Mouse (Mus musculus): ENCODE data around the gene Anxa5. TPM values are rescaled to one million over a fixed set of nuclear protein-coding genes. Genes with fewer than 3 reads are reported as not detected.

Anxa5 gene
- polyA plus RNA-seq, 1 experiment: 177 TPM

DNA sequence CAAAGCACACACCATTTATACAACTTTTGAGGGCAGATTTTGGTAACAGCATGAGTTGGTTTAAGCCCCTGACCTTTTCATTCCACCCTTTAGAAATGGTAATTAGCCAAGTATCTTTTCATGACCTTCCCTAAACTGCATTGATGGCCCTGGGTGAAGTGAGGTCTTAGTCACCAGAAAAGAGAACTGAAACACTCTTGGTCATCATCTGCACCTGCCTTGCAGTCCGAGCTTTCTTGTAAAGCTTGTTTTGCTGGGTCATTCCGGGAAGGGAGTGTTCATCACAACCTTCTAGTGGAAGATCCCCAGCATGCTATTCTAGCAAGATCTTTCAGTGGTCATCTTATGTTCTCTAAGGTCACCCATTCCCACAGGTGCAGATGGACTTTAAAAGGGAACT, 73.8 kb downstream of the Anxa5 start:
- TF ChIP-seq CTCF (IDR thresholded peaks at IDR 0.05; ENCODE audit: borderline replicate concordance, insufficient read depth, low read depth, low read length) (no peak), POLR2A (IDR thresholded peaks at IDR 0.05; ENCODE audit: borderline replicate concordance, insufficient read depth, low read length) (no peak)
- no peak overlapping the region for H3K27ac ChIP-seq (ENCODE audit: insufficient read depth, low read length)
- H3K27me3 ChIP-seq (ENCODE audit: control insufficient read depth, insufficient read depth, low read length): no peaks in the 10 kb centered on the region
- 78% methylated on average over 2 of the region's 2 CpGs for WGBS
- no peaks in the 10 kb centered on the region for H3K4me1 ChIP-seq (ENCODE audit: control insufficient read depth, insufficient read depth, low read length)
- DNase-seq: no peak
- no peak overlapping the region for H3K4me3 ChIP-seq (replicated peaks; ENCODE audit: insufficient read depth, low read depth, low read length)

DNA sequence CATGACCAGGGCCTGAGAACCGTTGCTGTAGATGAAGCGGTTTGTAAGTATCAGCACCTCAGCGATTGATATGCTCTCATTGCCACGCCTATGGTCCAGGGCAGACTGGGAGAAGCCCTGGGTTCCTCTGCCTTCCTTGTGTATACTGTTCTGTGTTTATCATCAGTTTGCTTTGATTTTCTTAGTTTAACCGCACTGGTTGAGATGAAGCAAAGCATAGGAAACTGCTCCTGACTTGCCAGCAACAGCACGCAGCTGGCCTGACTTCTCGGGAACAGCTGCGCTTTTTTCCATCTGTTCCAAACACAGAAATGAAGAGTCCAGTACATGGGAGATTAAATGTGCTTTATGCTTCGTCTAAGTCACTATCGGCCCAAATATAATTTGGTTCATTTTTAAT, 75.0 kb downstream of the Anxa5 start:
- DNase-seq: no peak
- WGBS: 16% methylated on average over 10 of the region's 10 CpGs
- H3K27ac ChIP-seq (ENCODE audit: insufficient read depth, low read length): no peak overlapping the region

More for the DNA sequence above, 75.0 kb downstream of the Anxa5 start:
- no peaks in the 10 kb centered on the region for H3K27me3 ChIP-seq (ENCODE audit: control insufficient read depth, insufficient read depth, low read length)
- no peaks in the 10 kb centered on the region for H3K4me1 ChIP-seq (ENCODE audit: control insufficient read depth, insufficient read depth, low read length)
- no peak overlapping the region for H3K4me3 ChIP-seq (replicated peaks; ENCODE audit: insufficient read depth, low read depth, low read length)
- TF ChIP-seq POLR2A (IDR thresholded peaks at IDR 0.05; ENCODE audit: borderline replicate concordance, insufficient read depth, low read length): no peak
- TF ChIP-seq CTCF (IDR thresholded peaks at IDR 0.05; ENCODE audit: borderline replicate concordance, insufficient read depth, low read depth, low read length): no peak

Other genes starting within 250 kb of the Anxa5 start
- 0.28 and 0.40 TPM in 2 replicates for gene 1810062G17Rik, start within 50 bp of the Anxa5 start, polyA plus RNA-seq (2012; rRNA removed)
- gene Gm11549, start 45.9 kb upstream of the Anxa5 start, polyA plus RNA-seq (2012; rRNA removed): 0.10 TPM in 2 replicates
- 30.7 and 30.8 TPM in 2 replicates for gene Exosc9, start 76.7 kb upstream of the Anxa5 start, polyA plus RNA-seq (2012; rRNA removed)
- gene Ccna2, start 96.3 kb upstream of the Anxa5 start, polyA plus RNA-seq (2012; rRNA removed): 1.9 and 2.0 TPM in 2 replicates
- 18.6 and 19.0 TPM in 2 replicates for gene Bbs7, start 137.6 kb upstream of the Anxa5 start, polyA plus RNA-seq (2012; rRNA removed)
- gene Trpc3, start 214.3 kb upstream of the Anxa5 start, polyA plus RNA-seq (2012; rRNA removed): 67.9 and 81.3 TPM in 2 replicates